Mouse (Mus musculus) midbrain, embryonic 16.5 days (tissue): ENCODE results near the gene Gm5089. TPM values are rescaled to one million over a fixed set of nuclear protein-coding genes. Genes with fewer than 3 reads are reported as not detected.

Source experiments
- ATAC-seq: fragments of 200-750 bp; cut with Nextera tagmentation; 2 replicates; pipeline ENCODE4 v1.8.0; 2017; ENCODE audit warnings: moderate TSS enrichment
- H3K27ac ChIP-seq: fragments of 300-500 bp; sonication (generic); 2 replicates; pipeline ENCODE4 v1.5.1; 2014; ENCODE audit warnings: mild to moderate bottlenecking, low read length, mixed read lengths
- H3K27me3 ChIP-seq: fragments of 300-500 bp; sonication (generic); 2 replicates; pipeline ENCODE4 v1.6.1; 2014; ENCODE audit warnings: low read depth, low read length, mixed read lengths; ENCODE audit not compliant: control insufficient read depth, insufficient read depth
- H3K36me3 ChIP-seq: fragments of 300-500 bp; sonication (generic); 2 replicates; pipeline ENCODE4 v1.6.1; 2014; ENCODE audit warnings: mild to moderate bottlenecking, low read length, moderate library complexity, mixed read lengths; ENCODE audit not compliant: control insufficient read depth, insufficient read depth
- H3K4me1 ChIP-seq: fragments of 300-500 bp; sonication (generic); 2 replicates; pipeline ENCODE4 v1.6.1; 2014; ENCODE audit warnings: mild to moderate bottlenecking, low read length, mixed read lengths; ENCODE audit not compliant: control insufficient read depth, insufficient read depth
- H3K4me2 ChIP-seq: fragments of 300-500 bp; sonication (generic); 2 replicates; pipeline ENCODE4 v1.6.1; 2014; ENCODE audit warnings: mild to moderate bottlenecking, low read length, mixed read lengths
- H3K4me3 ChIP-seq: fragments of 300-500 bp; sonication (generic); 2 replicates; pipeline ENCODE4 v1.5.1; 2014; ENCODE audit warnings: low read depth, mild to moderate bottlenecking, low read length, moderate library complexity, mixed read lengths
- H3K9ac ChIP-seq: fragments of 300-500 bp; sonication (generic); 2 replicates; pipeline ENCODE4 v1.6.1; 2014; ENCODE audit warnings: low read depth, low read length, mixed read lengths
- H3K9me3 ChIP-seq: fragments of 300-500 bp; sonication (generic); replicated peaks from 2 replicates; pipeline ENCODE4 v1.6.1; 2014; ENCODE audit warnings: mild to moderate bottlenecking, low read length, mixed read lengths; ENCODE audit not compliant: control insufficient read depth, poor library complexity, severe bottlenecking
- WGBS: fragments of 180-500 bp; shearing (Covaris S2); extraction: QIAGEN DNeasy Blood & Tissue Kit; methylation state at CpG from one replicate; pipeline ENCODE4 v1.1.7; 2014; 5-methylcytosine and 5-hydroxymethylcytosine counted together
- polyA plus RNA-seq: library from polyadenylated mRNA; unstranded; fragments of >200 nt; fragmentation: Nextera tagmentation; extraction: Ambion mirVana; gene quantifications from 2 replicates; pipeline ENCODE4 v1.2.1, GENCODE M21; 2015

Gm5089 gene
- polyA plus RNA-seq, 1 experiment from 2014 or later, result 0.82 TPM

DNA sequence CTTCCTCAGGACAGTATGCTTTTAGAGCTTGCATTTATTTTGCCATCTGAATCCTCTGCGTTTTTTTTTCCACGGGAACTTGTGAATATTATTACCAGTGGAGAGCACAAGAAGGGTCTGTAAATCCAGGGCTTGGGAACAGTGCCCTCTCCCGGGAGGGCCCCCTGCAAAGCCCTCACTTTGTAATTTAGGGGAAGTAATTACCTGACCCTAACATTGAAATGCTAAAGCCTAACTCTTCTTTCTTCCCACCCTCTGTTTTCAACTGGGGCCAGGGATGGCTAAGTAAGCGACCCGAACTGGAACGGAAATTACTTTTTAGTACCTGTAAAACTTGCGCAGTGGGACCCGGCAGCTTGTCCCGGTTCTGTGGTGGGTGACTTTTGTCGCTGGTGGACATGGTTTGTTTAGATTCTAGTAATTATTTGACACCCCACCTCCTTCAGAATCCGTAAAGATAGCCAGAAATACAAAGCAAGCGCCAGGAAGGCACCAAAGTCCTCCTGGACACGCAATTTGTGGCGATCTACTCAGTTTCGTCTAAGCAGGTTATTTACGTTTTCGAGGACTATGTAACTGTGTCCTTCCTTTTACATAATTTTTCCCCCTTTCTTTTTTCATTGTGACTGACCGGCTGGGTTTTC is 44.9 kb downstream of the Gm5089 start:
- H3K4me2 ChIP-seq, result peak overlapping the region; percentile 66
- H3K36me3 ChIP-seq, result no peaks in the 10 kb centered on the region
- H3K9ac ChIP-seq, result peak overlapping the region; percentile 46; the same call in 1 of the 2 replicates
- H3K4me3 ChIP-seq, result peak overlapping the region; percentile 35
- peaks cover 9% of the 10 kb centered on the region for H3K4me1 ChIP-seq
- peaks cover 66% of the 10 kb centered on the region for H3K27me3 ChIP-seq
- no peak for ATAC-seq
- WGBS, result 4% methylated on average over 18 of the region's 18 CpGs
- peak overlapping the region; percentile 61; the same call in 1 of the 2 replicates for H3K27ac ChIP-seq
- no peaks in the 10 kb centered on the region for H3K9me3 ChIP-seq

DNA sequence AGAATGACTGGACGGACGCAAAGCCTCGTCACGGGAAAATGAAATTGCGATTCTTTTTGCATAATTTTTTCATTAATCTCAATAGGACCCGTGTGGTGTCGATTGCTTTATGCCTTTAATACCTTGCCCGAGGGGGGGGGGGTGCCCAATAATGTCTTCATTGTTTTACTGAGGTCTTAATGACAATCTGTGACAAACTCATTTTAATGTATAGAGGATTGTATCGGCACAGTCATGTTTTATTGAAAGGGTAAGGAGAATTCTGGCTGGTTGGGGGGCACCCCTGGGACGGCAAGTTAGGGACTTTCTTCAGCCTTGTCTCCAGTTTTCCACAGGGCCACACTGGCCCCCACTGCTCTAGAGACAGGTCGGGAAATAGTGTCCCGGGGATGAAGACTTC is 45.7 kb downstream of the Gm5089 start:
- ATAC-seq, result no peak
- Histone ChIP-seq H3K27me3 (peaks cover 68% of the 10 kb centered on the region), H3K27ac (no peak overlapping the region), H3K9ac (no peak overlapping the region), H3K4me2 (no peak overlapping the region), H3K4me1 (peaks cover 9% of the 10 kb centered on the region), H3K9me3 (no peaks in the 10 kb centered on the region), H3K36me3 (no peaks in the 10 kb centered on the region), H3K4me3 (no peak overlapping the region)
- WGBS, result 26% methylated on average over 12 of the region's 12 CpGs

DNA sequence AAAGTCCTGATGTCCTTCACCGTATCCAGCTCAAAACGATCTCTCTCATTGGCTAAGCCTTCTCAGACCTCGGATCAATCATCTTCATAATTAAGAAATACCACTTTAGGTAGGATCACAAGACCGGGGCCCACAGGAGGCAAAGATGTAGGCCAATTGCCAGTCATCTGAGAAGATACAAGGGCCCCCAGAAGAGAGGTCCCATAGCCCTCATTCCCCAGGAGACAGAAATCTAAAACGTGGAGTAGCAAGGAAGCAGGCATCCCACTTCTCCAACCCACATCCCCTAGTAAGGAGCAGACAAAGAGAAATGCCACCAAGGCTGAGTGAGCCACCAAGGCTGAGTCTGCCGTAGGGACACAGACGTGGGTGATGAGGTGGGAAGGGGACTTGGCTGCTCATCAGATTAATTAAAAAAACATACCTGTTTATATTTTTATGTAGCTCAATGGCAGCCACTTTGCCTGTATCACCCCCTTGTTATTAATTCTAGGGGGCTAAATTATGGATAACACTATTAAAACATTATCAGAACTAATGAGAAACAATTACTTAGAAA is 46.2 kb downstream of the Gm5089 start:
- WGBS, result 58% methylated on average over 7 of the region's 7 CpGs
- H3K36me3 ChIP-seq, result no peaks in the 10 kb centered on the region
- H3K9ac ChIP-seq, result no peak overlapping the region
- no peaks in the 10 kb centered on the region for H3K9me3 ChIP-seq
- no peak for ATAC-seq
- no peak overlapping the region for H3K27ac ChIP-seq
- peaks cover 65% of the 10 kb centered on the region for H3K27me3 ChIP-seq
- H3K4me2 ChIP-seq, result no peak overlapping the region
- H3K4me3 ChIP-seq, result no peak overlapping the region
- H3K4me1 ChIP-seq, result peaks cover 9% of the 10 kb centered on the region

- Histone ChIP-seq H3K4me3 (no peak overlapping the region), H3K4me2 (no peak overlapping the region), H3K9me3 (no peaks in the 10 kb centered on the region), H3K36me3 (no peaks in the 10 kb centered on the region), H3K27me3 (peaks cover 67% of the 10 kb centered on the region), H3K9ac (no peak overlapping the region), H3K27ac (no peak overlapping the region), H3K4me1 (peaks cover 9% of the 10 kb centered on the region)
- ATAC-seq, result no peak
- WGBS, result 51% methylated on average over 3 of the region's 3 CpGs
Observed at GRCm38 (mm10) chr14:122403422-122403940, 47.4 kb downstream of the Gm5089 start.

DNA sequence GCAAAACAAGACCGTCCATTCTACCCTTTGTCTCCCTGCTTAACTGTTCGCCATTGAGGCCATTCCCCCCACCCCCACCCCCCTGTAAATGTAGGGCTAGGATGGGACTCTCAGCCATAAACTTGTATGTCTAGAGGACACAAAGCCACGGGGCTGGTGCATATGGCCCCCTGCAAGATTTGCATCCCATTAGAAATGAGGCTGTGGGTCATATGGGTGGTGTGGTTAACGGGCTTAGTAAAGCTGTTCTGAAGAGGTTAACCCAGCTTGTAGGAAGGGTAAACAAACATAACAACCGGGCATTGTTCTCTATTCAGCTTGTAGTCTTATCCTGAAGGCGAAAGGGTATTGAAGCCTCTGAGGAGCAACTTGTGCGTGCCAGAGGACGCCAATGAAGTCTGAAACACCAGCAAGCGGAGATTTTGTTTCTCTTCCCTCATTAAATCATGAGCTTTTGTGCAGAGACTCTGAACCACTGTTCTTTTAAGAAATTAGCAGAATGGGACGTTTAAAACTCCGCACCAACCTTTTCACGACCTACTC is 48.1 kb downstream of the Gm5089 start:
- no peak overlapping the region for H3K4me3 ChIP-seq
- 12% methylated on average over 12 of the region's 12 CpGs for WGBS
- H3K9me3 ChIP-seq, result no peaks in the 10 kb centered on the region
- peaks cover 9% of the 10 kb centered on the region for H3K4me1 ChIP-seq
- peaks cover 61% of the 10 kb centered on the region for H3K27me3 ChIP-seq
- H3K9ac ChIP-seq, result no peak overlapping the region
- no peak overlapping the region for H3K27ac ChIP-seq
- no peaks in the 10 kb centered on the region for H3K36me3 ChIP-seq
- ATAC-seq, result no peak
- no peak overlapping the region for H3K4me2 ChIP-seq

GRCm38 (mm10) chr14:122401886-122402285 is 49.0 kb downstream of the Gm5089 start:
- Histone ChIP-seq H3K4me1 (peaks cover 7% of the 10 kb centered on the region), H3K4me3 (no peak overlapping the region), H3K9ac (no peak overlapping the region), H3K27ac (no peak overlapping the region), H3K9me3 (no peaks in the 10 kb centered on the region), H3K27me3 (peaks cover 57% of the 10 kb centered on the region), H3K36me3 (no peaks in the 10 kb centered on the region), H3K4me2 (no peak overlapping the region)
- 36% methylated on average over 11 of the region's 11 CpGs for WGBS
- no peak for ATAC-seq

GRCm38 (mm10) chr14:122399906-122400305 is 51.0 kb downstream of the Gm5089 start:
- Histone ChIP-seq H3K27me3 (peaks cover 47% of the 10 kb centered on the region), H3K36me3 (no peaks in the 10 kb centered on the region), H3K9me3 (no peaks in the 10 kb centered on the region), H3K4me1 (no peaks in the 10 kb centered on the region), H3K27ac (no peak overlapping the region), H3K4me2 (no peak overlapping the region), H3K4me3 (no peak overlapping the region), H3K9ac (no peak overlapping the region)
- WGBS, result 88% methylated on average over 5 of the region's 5 CpGs
- ATAC-seq, result no peak

- 60% methylated on average over 4 of the region's 4 CpGs for WGBS
Observed at GRCm38 (mm10) chr14:122398676-122399075, 52.2 kb downstream of the Gm5089 start.

GRCm38 (mm10) chr14:122393119-122393518 is 57.8 kb downstream of the Gm5089 start:
- no peaks in the 10 kb centered on the region for H3K9me3 ChIP-seq
- peaks cover 22% of the 10 kb centered on the region for H3K27me3 ChIP-seq
- no peak overlapping the region for H3K27ac ChIP-seq
- no peak overlapping the region for H3K4me3 ChIP-seq
- no peak overlapping the region for H3K4me2 ChIP-seq
- H3K36me3 ChIP-seq, result no peaks in the 10 kb centered on the region
- no peak overlapping the region for H3K9ac ChIP-seq
- no peaks in the 10 kb centered on the region for H3K4me1 ChIP-seq
- WGBS, result 63% methylated on average over 1 of the region's 1 CpGs
- ATAC-seq, result no peak

More at GRCm38 (mm10) chr14:122398676-122399075, 52.2 kb downstream of the Gm5089 start:
- no peak for ATAC-seq
- H3K36me3 ChIP-seq, result no peaks in the 10 kb centered on the region
- no peak overlapping the region for H3K9ac ChIP-seq
- no peaks in the 10 kb centered on the region for H3K4me1 ChIP-seq
- H3K27ac ChIP-seq, result no peak overlapping the region
- H3K9me3 ChIP-seq, result no peaks in the 10 kb centered on the region
- H3K27me3 ChIP-seq, result peaks cover 37% of the 10 kb centered on the region
- no peak overlapping the region for H3K4me3 ChIP-seq
- no peak overlapping the region for H3K4me2 ChIP-seq
